Mouse (Mus musculus) heart, postnatal 4 days (tissue): ENCODE measurements around the gene Gmds. TPM values are rescaled to one million over a fixed set of nuclear protein-coding genes. Genes with fewer than 3 reads are reported as not detected.

Experiments
- DNase-seq: peaks from one replicate; pipeline ENCODE4 v3.0.0; 2021
- total RNA-seq, 2 experiments: library from RNA; stranded (reverse); gene quantifications; 2 replicates each; pipeline ENCODE4 v1.2.3; 2021

Gmds gene
- total RNA-seq, 2 experiments from 2014 or later: 12.2 to 13.2 TPM

GRCm38 (mm10) chr13:31808804-31809420, 529.6 kb downstream of the Gmds start:
- no peak for DNase-seq

GRCm38 (mm10) chr13:31808116-31808803, 530.3 kb downstream of the Gmds start:
- DNase-seq: peak; percentile 70

GRCm38 (mm10) chr13:31807736-31808115, 530.8 kb downstream of the Gmds start:
- DNase-seq: peak; percentile 45

DNA sequence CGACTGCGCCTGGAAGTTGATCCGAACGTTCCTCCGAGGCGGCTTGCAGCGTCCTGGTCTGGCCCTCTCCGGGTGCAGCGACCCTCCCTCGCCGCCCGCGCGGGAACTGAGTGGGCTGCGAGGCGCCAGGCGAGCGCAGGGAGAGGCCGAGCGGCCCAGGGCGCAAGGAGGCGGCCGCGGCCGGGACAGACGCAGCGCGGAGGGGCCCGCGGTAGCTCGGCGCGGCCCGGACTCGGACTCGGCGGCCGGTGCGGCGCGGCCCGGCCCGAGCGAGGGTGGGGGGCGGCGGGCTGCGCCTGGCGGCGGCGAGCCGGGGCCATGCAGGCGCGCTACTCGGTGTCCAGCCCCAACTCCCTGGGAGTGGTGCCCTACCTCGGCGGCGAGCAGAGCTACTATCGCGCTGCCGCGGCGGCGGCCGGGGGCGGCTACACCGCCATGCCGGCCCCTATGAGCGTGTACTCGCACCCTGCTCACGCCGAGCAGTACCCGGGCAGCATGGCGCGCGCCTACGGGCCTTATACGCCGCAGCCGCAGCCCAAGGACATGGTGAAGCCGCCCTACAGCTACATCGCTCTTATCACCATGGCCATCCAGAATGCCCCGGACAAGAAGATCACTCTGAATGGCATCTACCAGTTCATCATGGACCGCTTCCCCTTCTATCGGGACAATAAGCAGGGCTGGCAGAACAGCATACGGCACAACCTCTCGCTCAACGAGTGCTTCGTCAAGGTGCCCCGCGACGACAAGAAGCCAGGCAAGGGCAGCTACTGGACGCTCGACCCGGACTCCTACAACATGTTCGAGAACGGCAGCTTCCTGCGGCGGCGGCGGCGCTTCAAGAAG, 531.4 kb downstream of the Gmds start:
- peak; percentile 46 for DNase-seq

GRCm38 (mm10) chr13:31806428-31806832, 532.1 kb downstream of the Gmds start, which contains the start of gene Foxc1:
Gene Foxc1 (plus strand): TSS chr13:31806633.
- DNase-seq: peak; percentile 90

- no peak for DNase-seq
Measured at GRCm38 (mm10) chr13:31805831-31806427, 532.6 kb downstream of the Gmds start.

DNA sequence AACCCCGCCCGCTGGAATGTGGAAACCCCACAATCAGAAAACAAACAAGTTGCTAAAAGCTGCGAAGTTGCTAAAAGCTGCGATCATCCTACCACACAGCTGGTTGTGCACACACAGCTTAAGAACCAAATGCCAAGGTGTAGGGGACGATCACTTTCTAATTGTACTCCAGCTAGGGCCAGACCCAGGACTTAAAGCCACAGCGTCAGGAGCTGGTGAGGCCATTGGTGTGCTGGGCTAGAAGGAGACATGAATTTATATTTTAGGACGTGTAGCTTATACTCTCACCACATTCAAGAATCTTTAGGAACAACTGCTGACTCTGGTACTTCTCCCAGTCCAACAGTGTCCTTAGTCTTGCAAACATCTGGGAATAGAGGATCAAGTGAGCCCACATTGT, 534.0 kb downstream of the Gmds start:
- DNase-seq: no peak

GRCm38 (mm10) chr13:31803166-31804093, 535.1 kb downstream of the Gmds start:
- no peak for DNase-seq

DNA sequence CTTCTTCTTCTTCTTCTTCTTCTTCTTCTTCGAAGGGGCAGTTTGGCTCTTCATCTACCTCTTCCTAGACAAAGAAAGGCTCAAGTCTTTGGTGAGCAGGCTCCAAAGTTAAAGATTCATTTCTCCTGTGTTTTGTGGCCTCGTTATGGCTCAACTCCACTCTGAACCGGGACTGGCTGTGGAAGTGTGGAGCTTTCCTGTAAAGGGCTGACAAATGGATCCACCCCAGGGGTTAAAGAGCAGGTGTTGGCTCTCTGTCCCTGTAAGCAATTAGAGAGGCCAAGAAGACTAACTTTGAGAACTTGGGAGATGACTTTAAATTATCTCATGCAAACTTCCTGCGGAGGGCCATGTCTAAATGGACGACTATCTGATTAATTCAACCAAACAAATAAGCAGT, 536.1 kb downstream of the Gmds start:
- DNase-seq: no peak

DNA sequence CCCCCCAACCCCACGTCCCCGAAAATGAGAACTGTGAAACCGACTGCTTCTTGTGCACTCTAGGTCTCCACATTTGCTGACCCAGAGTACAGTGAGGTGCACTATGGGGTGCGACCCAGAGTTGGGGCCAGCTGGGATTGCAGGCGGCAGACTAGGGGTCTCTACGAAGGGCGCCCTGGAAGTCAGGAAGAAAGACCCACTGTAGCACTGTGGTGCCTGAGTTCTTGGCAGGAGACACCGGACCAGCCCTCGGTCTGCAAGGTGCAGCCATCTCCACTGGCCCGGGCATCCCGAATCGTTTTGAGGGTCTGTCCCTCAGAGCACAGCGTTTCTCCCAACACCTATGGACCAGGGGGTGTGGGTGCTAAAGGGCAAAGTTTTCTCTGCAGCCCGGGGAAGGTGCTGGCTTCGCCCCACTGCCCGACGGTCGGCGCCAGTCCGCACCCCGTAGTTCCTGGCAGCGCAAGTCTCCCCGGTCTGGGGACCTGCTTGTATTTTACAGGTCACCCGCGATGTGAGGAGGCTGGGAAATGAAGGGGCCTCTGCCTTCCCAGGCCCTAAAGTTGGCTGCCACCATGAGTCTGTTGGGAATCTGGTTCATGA, 536.7 kb downstream of the Gmds start:
- DNase-seq: no peak

DNA sequence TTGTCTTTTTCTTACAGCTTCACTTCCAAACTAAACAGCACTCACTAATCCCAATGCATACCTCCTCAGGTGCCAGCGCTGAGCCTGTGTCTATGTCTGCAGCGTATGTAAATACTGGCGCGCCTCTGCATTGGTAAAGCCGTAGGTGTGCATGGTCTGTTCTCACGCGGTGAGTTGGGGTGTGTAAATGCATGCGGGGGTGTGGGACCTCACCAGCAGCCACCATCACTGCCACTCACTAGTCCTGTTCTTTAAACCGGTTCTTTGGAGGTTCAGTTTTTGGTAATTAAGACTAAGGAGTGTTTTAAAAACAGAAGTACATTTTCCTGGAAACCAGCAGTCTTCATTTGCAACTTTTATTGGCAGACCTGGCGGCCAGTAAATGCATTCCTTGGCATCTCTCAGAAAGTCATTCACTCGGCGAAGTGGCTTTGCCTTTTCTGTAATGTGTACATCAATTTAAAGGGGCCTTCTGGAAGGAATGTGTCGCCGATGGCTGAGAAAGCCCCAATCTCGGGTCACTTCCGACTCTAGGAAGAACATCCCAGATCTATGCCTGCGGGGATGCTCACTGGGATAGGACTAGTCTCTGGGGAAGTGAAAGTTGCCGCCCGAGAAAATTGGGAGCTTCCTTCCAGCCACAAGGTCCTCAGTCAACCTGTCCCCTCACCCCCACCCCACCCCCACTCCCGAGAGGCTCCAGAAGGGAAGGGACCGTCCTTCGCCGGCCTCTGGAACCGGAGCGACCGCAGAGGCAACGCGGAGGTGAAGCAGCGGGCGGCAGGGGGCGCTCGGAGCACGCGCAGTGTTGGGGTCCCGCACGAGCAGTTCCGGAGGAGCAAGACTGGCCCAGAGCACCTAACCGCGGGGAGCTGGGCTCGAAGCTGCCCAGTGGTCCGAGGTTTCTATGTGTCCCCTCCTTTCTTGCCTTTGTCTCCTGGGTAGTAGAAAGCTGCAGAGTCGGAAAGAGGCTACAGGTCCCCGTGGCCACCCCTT, 537.7 kb downstream of the Gmds start:
- peak; percentile 94 for DNase-seq

GRCm38 (mm10) chr13:31798075-31798474, 540.5 kb downstream of the Gmds start:
- DNase-seq: no peak

- DNase-seq: no peak
Measured at GRCm38 (mm10) chr13:31797346-31797745, 541.2 kb downstream of the Gmds start.

GRCm38 (mm10) chr13:31793163-31793562, 545.4 kb downstream of the Gmds start:
- DNase-seq: no peak

DNA sequence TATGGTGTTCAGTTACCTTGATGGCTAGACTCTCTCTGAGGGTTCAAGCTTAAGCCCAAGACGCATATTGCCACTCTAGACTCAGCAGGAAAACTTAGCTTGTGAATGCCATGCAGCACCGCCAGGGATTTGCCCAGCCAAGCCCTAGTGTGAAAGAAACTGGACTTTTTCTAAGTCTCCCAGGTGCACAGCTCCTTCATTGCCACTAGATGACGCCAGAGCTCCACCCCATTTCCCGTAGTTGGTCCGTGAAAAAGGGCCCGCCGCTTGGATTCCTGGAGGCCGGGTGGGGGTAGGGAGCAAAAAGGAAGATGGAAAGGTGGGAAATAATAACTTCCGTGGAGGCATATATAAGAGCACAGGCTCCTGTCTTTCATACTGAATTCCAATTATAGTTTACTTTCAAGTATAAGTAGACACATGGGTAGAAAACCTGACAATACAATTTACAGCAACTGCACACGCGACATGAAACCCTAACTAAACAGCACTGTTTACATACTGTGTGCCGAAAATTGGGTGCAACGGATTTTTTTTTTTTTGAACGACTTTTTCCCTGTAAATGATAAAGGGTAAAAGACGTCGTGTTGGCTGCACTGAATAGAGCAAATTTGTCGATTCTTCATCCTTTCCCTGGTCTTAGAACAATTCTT, 545.9 kb downstream of the Gmds start:
- peak; percentile 77 for DNase-seq

DNA sequence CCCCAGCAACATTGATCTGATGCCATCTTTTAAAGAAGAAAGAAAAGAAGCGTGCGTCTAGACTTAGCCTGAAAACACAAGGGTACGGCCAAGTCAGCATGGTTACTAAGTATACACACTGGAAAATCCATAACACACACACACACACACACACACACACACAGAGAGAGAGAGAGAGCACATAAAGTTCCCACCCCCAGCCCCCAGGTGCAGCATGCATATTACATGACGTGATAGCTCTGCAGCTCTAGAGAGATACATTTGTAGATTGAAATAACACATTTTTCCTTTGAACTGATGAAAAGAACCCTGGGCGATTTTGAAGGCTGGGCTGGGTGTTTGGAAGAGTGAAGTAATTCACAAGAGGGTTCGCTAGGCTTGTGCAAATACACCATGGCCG, 553.8 kb downstream of the Gmds start:
- no peak for DNase-seq

GRCm38 (mm10) chr13:31782063-31782462, 556.5 kb downstream of the Gmds start:
- no peak for DNase-seq

DNA sequence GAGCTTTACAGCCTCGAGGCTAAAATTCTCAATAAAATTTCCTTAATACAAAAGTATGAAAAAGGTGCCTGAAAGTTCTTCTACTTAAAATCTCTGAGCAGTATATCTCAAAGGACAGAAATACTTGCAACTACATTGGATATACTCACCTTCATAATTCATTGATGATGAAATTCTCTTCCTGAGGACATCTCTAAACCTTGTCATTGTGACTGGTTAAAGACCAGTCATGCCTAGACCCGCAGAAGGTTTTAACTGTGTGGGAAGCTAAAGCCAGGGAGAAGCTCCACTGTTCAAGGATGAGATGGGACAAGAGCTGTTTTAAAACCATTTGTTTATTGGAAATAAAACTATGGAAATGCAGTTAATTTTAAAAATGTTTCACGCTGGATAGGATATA, 558.2 kb downstream of the Gmds start:
- DNase-seq: no peak

DNA sequence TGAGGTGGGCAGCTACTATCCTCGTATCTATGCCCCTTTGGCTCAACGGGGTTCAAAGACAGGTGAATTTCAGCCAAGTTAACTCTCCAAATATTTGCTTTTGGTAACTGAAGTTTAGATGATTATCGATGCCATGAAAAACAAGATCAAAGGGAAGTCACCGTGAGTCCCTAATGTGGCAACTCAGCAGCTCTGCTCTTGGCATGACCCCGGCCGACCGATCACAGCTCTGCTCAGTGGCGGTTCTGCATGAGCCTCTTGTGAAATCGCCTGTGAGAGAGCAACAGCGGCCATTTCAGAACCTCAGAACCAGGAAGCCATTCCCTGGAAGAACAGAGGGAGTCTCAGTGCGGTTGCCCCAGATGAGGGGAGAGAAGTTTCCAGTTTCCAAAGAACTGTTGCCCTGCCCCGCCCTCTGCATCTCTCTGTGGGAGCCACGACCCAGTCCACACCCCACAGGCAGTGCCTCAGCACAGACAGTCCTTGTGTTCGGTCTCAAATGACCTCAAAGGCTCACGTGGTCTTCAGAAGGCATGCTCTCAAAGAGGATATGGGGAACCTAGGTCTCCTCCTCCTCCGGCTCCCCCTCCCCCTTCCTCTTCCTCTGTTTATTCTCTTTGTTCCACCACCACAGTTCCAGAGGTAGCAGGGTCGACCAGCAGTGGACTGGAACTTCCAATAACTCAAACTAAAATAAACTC, 559.1 kb downstream of the Gmds start:
- no peak for DNase-seq
